Mouse (Mus musculus) embryonic facial prominence, embryonic 11.5 days (tissue): ENCODE results near the gene Hjurp. TPM values are rescaled to one million over a fixed set of nuclear protein-coding genes. Genes with fewer than 3 reads are reported as not detected.
"Not testable (repeated sequence)": the region's sequence is repeated elsewhere in the genome, so short reads cannot be mapped to it uniquely, and the experiment has no call there.

ENCODE experiments used
- ATAC-seq: fragments of 200-750 bp; cut with Nextera tagmentation; replicated peaks from 2 replicates; pipeline ENCODE4 v1.8.0; 2017; ENCODE audit warnings: low read depth; ENCODE audit not compliant: insufficient number of reproducible peaks, low FRiP score, low TSS enrichment
- DNase-seq: peaks from one replicate; pipeline ENCODE4 v3.0.0-alpha.2; 2015; ENCODE audit warnings: low spot score
- H3K27ac ChIP-seq: fragments of 300-500 bp; sonication (generic); replicated peaks from 2 replicates; pipeline ENCODE4 v1.5.1; 2014; ENCODE audit warnings: mild to moderate bottlenecking, low read depth, low read length, control low read depth
- H3K27me3 ChIP-seq: fragments of 300-500 bp; sonication (generic); 2 replicates; pipeline ENCODE4 v1.6.1; 2014; ENCODE audit warnings: mild to moderate bottlenecking, low read length, moderate library complexity, mixed read lengths; ENCODE audit not compliant: control insufficient read depth, insufficient read depth
- H3K36me3 ChIP-seq: fragments of 300-500 bp; sonication (generic); replicated peaks from 2 replicates; pipeline ENCODE4 v1.6.1; 2014; ENCODE audit warnings: low read depth, mild to moderate bottlenecking, low read length, moderate library complexity, mixed read lengths; ENCODE audit not compliant: control insufficient read depth, insufficient read depth
- H3K4me1 ChIP-seq: fragments of 300-500 bp; sonication (generic); 2 replicates; pipeline ENCODE4 v1.6.1; 2014; ENCODE audit warnings: low read length, mixed read lengths; ENCODE audit not compliant: control insufficient read depth, insufficient read depth
- H3K4me2 ChIP-seq: fragments of 300-500 bp; sonication (generic); 2 replicates; pipeline ENCODE4 v1.6.1; 2014; ENCODE audit warnings: low read depth, mild to moderate bottlenecking, control low read depth, low read length, moderate library complexity
- H3K4me3 ChIP-seq: fragments of 300-500 bp; sonication (generic); 2 replicates; pipeline ENCODE4 v1.5.1; 2014; ENCODE audit warnings: low read depth, low read length, control low read depth
- H3K9ac ChIP-seq: fragments of 300-500 bp; sonication (generic); replicated peaks from 2 replicates; pipeline ENCODE4 v1.6.1; 2014; ENCODE audit warnings: mild to moderate bottlenecking, control low read depth, low read length
- H3K9me3 ChIP-seq: fragments of 300-500 bp; sonication (generic); replicated peaks from 2 replicates; pipeline ENCODE4 v1.6.1; 2016; ENCODE audit warnings: mild to moderate bottlenecking, low read length, inconsistent platforms, mixed read lengths; ENCODE audit not compliant: control insufficient read depth
- WGBS: fragments of 180-500 bp; shearing (Covaris S2); extraction: QIAGEN DNeasy Blood & Tissue Kit; methylation state at CpG from one replicate; pipeline ENCODE4 v1.1.7; 2014; 5-methylcytosine and 5-hydroxymethylcytosine counted together
- polyA plus RNA-seq: library from polyadenylated mRNA; unstranded; fragments of >200 nt; fragmentation: Nextera tagmentation; extraction: Ambion mirVana; gene quantifications from 2 replicates; pipeline ENCODE4 v1.2.1, GENCODE M21; 2014

Hjurp gene
- polyA plus RNA-seq, 1 experiment from 2014 or later: 139 TPM

GRCm38 (mm10) chr1:88223591-88223990, 53.8 kb downstream of the Hjurp start:
- no peaks in the 10 kb centered on the region for H3K4me1 ChIP-seq
- DNase-seq: no peak

GRCm38 (mm10) chr1:88223011-88223515, 54.4 kb downstream of the Hjurp start:
- not testable (repeated sequence) for H3K4me1 ChIP-seq, H3K4me3 ChIP-seq, ATAC-seq, H3K27me3 ChIP-seq, H3K36me3 ChIP-seq, H3K27ac ChIP-seq, H3K4me2 ChIP-seq, DNase-seq, H3K9ac ChIP-seq
- H3K9me3 ChIP-seq: peaks cover 27% of the 10 kb centered on the region

More at GRCm38 (mm10) chr1:88223591-88223990, 53.8 kb downstream of the Hjurp start:
- Histone ChIP-seq H3K27me3 (no peaks in the 10 kb centered on the region), H3K36me3 (no peaks in the 10 kb centered on the region), H3K9me3 (peaks cover 32% of the 10 kb centered on the region), H3K4me3 (no peak overlapping the region), H3K9ac (no peak overlapping the region), H3K4me2 (no peak overlapping the region), H3K27ac (no peak overlapping the region)
- no peak for ATAC-seq
- WGBS: 50% methylated on average over 1 of the region's 1 CpGs

- Histone ChIP-seq H3K4me3 (no peak overlapping the region), H3K4me2 (no peak overlapping the region), H3K27me3 (no peaks in the 10 kb centered on the region), H3K36me3 (no peaks in the 10 kb centered on the region), H3K9ac (no peak overlapping the region), H3K9me3 (peaks cover 23% of the 10 kb centered on the region), H3K4me1 (no peaks in the 10 kb centered on the region), H3K27ac (no peak overlapping the region)
- DNase-seq (no peak), ATAC-seq (no peak)
- WGBS: 55% methylated on average over 2 of the region's 2 CpGs
Measured at GRCm38 (mm10) chr1:88222216-88222615, 55.2 kb downstream of the Hjurp start.

GRCm38 (mm10) chr1:88220336-88220735, 57.1 kb downstream of the Hjurp start:
- Histone ChIP-seq H3K4me2 (no peak overlapping the region), H3K27me3 (no peaks in the 10 kb centered on the region), H3K9ac (no peak overlapping the region), H3K4me3 (no peak overlapping the region), H3K9me3 (peaks cover 22% of the 10 kb centered on the region), H3K36me3 (no peaks in the 10 kb centered on the region), H3K4me1 (no peaks in the 10 kb centered on the region), H3K27ac (no peak overlapping the region)
- DNase-seq (no peak), ATAC-seq (no peak)

GRCm38 (mm10) chr1:88219054-88219453, 58.4 kb downstream of the Hjurp start:
- peaks cover 31% of the 10 kb centered on the region for H3K9me3 ChIP-seq
- H3K4me2 ChIP-seq: no peak overlapping the region
- no peak for ATAC-seq
- no peak overlapping the region for H3K4me3 ChIP-seq
- DNase-seq: peak; percentile 5
- 24% methylated on average over 1 of the region's 1 CpGs for WGBS
- no peak overlapping the region for H3K9ac ChIP-seq
- no peaks in the 10 kb centered on the region for H3K36me3 ChIP-seq
- H3K4me1 ChIP-seq: no peaks in the 10 kb centered on the region
- H3K27ac ChIP-seq: no peak overlapping the region
- no peaks in the 10 kb centered on the region for H3K27me3 ChIP-seq

GRCm38 (mm10) chr1:88218591-88218990, 58.8 kb downstream of the Hjurp start:
- Histone ChIP-seq H3K9me3 (peaks cover 36% of the 10 kb centered on the region), H3K27ac (no peak overlapping the region), H3K4me1 (no peaks in the 10 kb centered on the region), H3K4me2 (no peak overlapping the region), H3K9ac (no peak overlapping the region), H3K4me3 (no peak overlapping the region), H3K36me3 (no peaks in the 10 kb centered on the region), H3K27me3 (no peaks in the 10 kb centered on the region)
- ATAC-seq: no peak
- 49% methylated on average over 4 of the region's 4 CpGs for WGBS
- peak; percentile 17 for DNase-seq

GRCm38 (mm10) chr1:88218051-88218450, 59.4 kb downstream of the Hjurp start:
- DNase-seq: peak; percentile 2
- Histone ChIP-seq H3K36me3 (no peaks in the 10 kb centered on the region), H3K9ac (no peak overlapping the region), H3K9me3 (peaks cover 37% of the 10 kb centered on the region), H3K4me1 (no peaks in the 10 kb centered on the region), H3K4me3 (no peak overlapping the region), H3K27me3 (no peaks in the 10 kb centered on the region), H3K4me2 (no peak overlapping the region), H3K27ac (no peak overlapping the region)
- 74% methylated on average over 9 of the region's 9 CpGs for WGBS
- no peak for ATAC-seq

- Histone ChIP-seq H3K27me3 (no peaks in the 10 kb centered on the region), H3K4me2 (no peak overlapping the region), H3K4me3 (no peak overlapping the region), H3K36me3 (no peaks in the 10 kb centered on the region), H3K27ac (no peak overlapping the region), H3K9me3 (peaks cover 39% of the 10 kb centered on the region), H3K9ac (no peak overlapping the region), H3K4me1 (no peaks in the 10 kb centered on the region)
- ATAC-seq (no peak), DNase-seq (peak; percentile 2)
- 41% methylated on average over 3 of the region's 3 CpGs for WGBS
Measured at GRCm38 (mm10) chr1:88217576-88217975, 59.9 kb downstream of the Hjurp start.
